Mouse (Mus musculus) lung, postnatal 4 days (tissue): ENCODE results near the gene Bicc1.

ENCODE experiments used
- DNase-seq, 2 experiments: peaks; one replicate each; pipeline ENCODE4 v3.0.0; 2021

The Bicc1 gene

GRCm38 (mm10) chr10:71120769-71121165 is 38.7 kb downstream of the Bicc1 start:
- DNase-seq, result no peak

- DNase-seq, result no peak
Observed at GRCm38 (mm10) chr10:71120121-71120768, 39.3 kb downstream of the Bicc1 start.

- DNase-seq, result peak; percentile 19 to 57
Observed at GRCm38 (mm10) chr10:71119120-71119847, 40.2 kb downstream of the Bicc1 start.

- no peak for DNase-seq
Observed at GRCm38 (mm10) chr10:71117766-71118165, 41.7 kb downstream of the Bicc1 start.

GRCm38 (mm10) chr10:71114260-71114920 is 45.1 kb downstream of the Bicc1 start:
- DNase-seq, result no peak

- DNase-seq, result no peak
Observed at GRCm38 (mm10) chr10:71106491-71107205, 52.9 kb downstream of the Bicc1 start.

GRCm38 (mm10) chr10:71104791-71105190 is 54.7 kb downstream of the Bicc1 start:
- no peak for DNase-seq

GRCm38 (mm10) chr10:71100815-71101499 is 58.5 kb downstream of the Bicc1 start:
- DNase-seq, result no peak

- DNase-seq, result no peak
Observed at GRCm38 (mm10) chr10:71094707-71095254, 64.7 kb downstream of the Bicc1 start.

- DNase-seq, result no peak
Observed at GRCm38 (mm10) chr10:71093312-71093711, 66.2 kb downstream of the Bicc1 start.

GRCm38 (mm10) chr10:71087359-71087716 is 72.2 kb downstream of the Bicc1 start:
- DNase-seq, result no peak

GRCm38 (mm10) chr10:71086571-71087358 is 72.7 kb downstream of the Bicc1 start:
- no peak for DNase-seq

GRCm38 (mm10) chr10:71082986-71083385 is 76.5 kb downstream of the Bicc1 start:
- no peak for DNase-seq

- DNase-seq, result no peak
Observed at GRCm38 (mm10) chr10:71078856-71079255, 80.6 kb downstream of the Bicc1 start.

GRCm38 (mm10) chr10:71065009-71065408 is 94.5 kb downstream of the Bicc1 start:
- no peak for DNase-seq

- no peak for DNase-seq
Observed at GRCm38 (mm10) chr10:71064576-71064975, 94.9 kb downstream of the Bicc1 start.

GRCm38 (mm10) chr10:71062151-71062550 is 97.3 kb downstream of the Bicc1 start:
- no peak for DNase-seq

- no peak for DNase-seq
Observed at GRCm38 (mm10) chr10:71060269-71060668, 99.2 kb downstream of the Bicc1 start.

- peak; percentile 64 to 78 for DNase-seq
Observed at GRCm38 (mm10) chr10:71058616-71059247, 100.8 kb downstream of the Bicc1 start.

- DNase-seq, result no peak
Observed at GRCm38 (mm10) chr10:71058070-71058469, 101.4 kb downstream of the Bicc1 start.

GRCm38 (mm10) chr10:71052748-71053147 is 106.8 kb downstream of the Bicc1 start:
- DNase-seq, result no peak
